Mouse (Mus musculus): ENCODE measurements around the gene Itih4. TPM values are rescaled to one million over a fixed set of nuclear protein-coding genes. Genes with fewer than 3 reads are reported as not detected.
A peak's percentile ranks its signal among the peaks of the same experiment; 100 is the strongest.

The Itih4 gene
- polyA plus RNA-seq, 1 experiment from 2014 or later = not detected

DNA sequence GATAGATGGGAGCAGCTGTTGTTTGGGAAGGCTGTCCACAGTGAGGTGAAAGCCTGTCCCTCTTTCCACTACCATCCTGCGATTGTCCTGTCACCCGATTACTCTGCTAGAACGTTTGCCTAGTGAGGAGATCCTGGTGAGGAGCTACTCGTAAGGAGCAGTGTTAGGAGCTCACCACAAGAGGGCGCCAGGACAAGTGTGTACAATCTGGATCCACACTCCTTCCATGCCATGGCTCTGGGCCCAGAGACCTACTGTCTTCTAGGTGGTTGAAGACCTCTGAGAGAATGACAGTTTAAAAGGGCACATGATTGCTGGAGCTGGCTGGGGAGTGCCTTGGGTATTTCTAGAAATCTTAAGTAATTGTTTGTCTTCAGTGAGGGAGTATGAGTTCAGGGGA lies 19.2 kb upstream of the Itih4 start:
- Histone ChIP-seq H3K4me3 (no peak overlapping the region), H3K9me3 (no peaks in the 10 kb centered on the region), H3K36me3 (peaks cover 57% of the 10 kb centered on the region), H3K27ac (no peak overlapping the region), H3K4me2 (no peak overlapping the region), H3K9ac (no peak overlapping the region), H3K4me1 (peaks cover 11% of the 10 kb centered on the region), H3K27me3 (no peaks in the 10 kb centered on the region)
- 33% methylated on average over 5 of the region's 5 CpGs for WGBS
- ATAC-seq (ENCODE audit: insufficient number of reproducible peaks, insufficient read depth, low FRiP score, low TSS enrichment, low read depth) = no peak

DNA sequence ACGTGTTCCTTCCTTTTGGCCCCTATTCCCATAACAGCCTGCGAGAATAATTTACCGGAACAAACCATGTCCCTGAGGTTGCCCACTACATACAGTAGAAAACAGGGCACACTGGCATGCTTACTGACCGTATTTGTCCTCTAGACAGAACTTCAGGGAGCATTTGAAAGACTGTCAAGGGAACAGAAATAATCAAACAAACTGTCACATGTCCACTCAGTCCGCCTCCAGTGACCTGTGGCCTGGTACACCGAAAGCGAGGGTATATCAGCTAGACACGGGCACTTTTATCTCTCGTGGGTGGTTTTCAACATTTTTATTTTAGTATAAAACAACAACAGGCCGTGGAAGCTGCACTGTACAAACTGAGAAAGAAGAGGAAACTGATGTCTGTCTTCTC lies 17.4 kb upstream of the Itih4 start:
- Histone ChIP-seq H3K9me3 (no peaks in the 10 kb centered on the region), H3K4me2 (no peak overlapping the region), H3K4me3 (no peak overlapping the region), H3K36me3 (peaks cover 73% of the 10 kb centered on the region), H3K9ac (no peak overlapping the region), H3K27me3 (no peaks in the 10 kb centered on the region), H3K4me1 (peaks cover 11% of the 10 kb centered on the region), H3K27ac (no peak overlapping the region)
- ATAC-seq (ENCODE audit: insufficient number of reproducible peaks, insufficient read depth, low FRiP score, low TSS enrichment, low read depth) = no peak
- 88% methylated on average over 10 of the region's 10 CpGs for WGBS

DNA sequence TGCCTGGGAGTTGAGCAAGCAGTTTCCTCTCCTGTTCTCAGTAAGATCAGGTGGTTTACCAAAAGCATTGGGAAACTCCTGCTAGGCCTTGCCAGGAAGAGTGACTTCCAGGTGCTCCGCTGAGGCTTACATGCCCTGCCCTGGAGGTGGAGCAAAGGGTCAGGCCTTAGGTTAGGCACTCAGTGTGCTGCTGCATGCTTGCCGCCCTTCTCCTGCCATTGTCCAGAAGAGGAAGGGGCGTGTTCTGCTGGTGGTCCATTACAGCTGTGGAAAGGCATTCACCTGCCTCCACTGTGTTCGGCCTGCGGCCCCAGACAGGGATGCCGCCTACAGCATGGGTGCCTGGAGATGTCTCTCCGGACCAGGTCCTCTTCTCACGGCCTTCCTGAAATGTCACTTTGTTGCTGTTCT lies 16.9 kb upstream of the Itih4 start:
- peak overlapping the region; percentile 69; the same call in 1 of the 2 replicates for H3K27ac ChIP-seq
- peaks cover 78% of the 10 kb centered on the region for H3K36me3 ChIP-seq
- no peaks in the 10 kb centered on the region for H3K27me3 ChIP-seq
- peaks cover 11% of the 10 kb centered on the region for H3K4me1 ChIP-seq
- 80% methylated on average over 8 of the region's 8 CpGs for WGBS
- H3K9ac ChIP-seq = no peak overlapping the region
- no peaks in the 10 kb centered on the region for H3K9me3 ChIP-seq
- ATAC-seq (ENCODE audit: insufficient number of reproducible peaks, insufficient read depth, low FRiP score, low TSS enrichment, low read depth) = no peak
- H3K4me3 ChIP-seq = no peak overlapping the region
- no peak overlapping the region for H3K4me2 ChIP-seq

DNA sequence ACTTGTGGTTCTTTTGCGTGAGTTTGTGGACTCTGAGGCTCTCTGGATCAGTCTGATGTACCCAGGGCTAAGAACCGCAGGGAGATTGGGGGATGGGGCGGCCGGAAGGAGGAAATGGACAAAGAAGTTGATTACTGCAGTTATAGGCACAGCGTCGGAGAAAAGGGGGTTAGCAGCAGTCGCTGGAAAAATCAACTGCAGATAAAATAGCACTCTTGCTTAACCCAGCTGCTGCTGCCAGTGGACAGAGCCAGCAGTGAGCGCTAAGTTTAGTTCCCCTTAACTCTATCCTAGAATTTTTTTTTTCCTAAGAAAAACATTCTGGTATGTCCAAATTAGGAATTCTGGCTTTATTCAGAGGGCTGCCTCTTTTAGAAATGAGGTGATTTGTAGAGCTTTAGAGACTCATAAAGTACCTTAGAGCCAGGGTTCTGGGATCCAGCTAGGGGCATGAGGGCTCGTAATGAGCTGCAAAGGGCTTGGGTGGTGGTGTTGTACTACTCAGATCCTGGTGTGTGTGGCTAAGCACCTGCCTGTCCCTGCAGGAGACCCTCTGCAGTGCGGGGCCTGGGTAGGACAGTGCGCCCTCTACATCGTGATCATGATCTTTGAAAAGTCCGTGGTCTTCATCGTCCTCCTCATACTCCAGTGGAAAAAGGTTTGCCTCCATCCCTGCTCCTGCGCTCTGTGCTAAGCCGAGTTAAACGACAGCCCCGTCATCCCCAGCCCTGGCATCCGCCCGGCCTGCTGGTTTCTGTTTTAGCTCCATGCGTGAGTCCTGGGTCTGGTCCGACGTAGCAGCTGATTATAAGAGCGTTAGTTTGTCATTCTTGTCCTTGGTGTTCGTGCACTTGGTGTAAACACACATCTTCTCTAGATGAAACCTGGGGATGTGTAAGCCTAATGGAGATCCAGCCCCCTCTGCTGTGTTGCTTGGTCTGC lies 15.8 kb upstream of the Itih4 start:
- H3K36me3 ChIP-seq = peaks cover 75% of the 10 kb centered on the region
- no peak overlapping the region for H3K4me2 ChIP-seq
- 69% methylated on average over 25 of the region's 25 CpGs for WGBS
- 0 out of 2 replicates have a peak overlapping the region, but pooled peaks have one; percentile 40 for H3K9ac ChIP-seq
- no peak overlapping the region for H3K4me3 ChIP-seq
- peaks cover 11% of the 10 kb centered on the region for H3K4me1 ChIP-seq
- peak overlapping the region; percentile 69 for H3K27ac ChIP-seq
- H3K9me3 ChIP-seq = no peaks in the 10 kb centered on the region
- no peaks in the 10 kb centered on the region for H3K27me3 ChIP-seq
- ATAC-seq (ENCODE audit: insufficient number of reproducible peaks, insufficient read depth, low FRiP score, low TSS enrichment, low read depth) = no peak

DNA sequence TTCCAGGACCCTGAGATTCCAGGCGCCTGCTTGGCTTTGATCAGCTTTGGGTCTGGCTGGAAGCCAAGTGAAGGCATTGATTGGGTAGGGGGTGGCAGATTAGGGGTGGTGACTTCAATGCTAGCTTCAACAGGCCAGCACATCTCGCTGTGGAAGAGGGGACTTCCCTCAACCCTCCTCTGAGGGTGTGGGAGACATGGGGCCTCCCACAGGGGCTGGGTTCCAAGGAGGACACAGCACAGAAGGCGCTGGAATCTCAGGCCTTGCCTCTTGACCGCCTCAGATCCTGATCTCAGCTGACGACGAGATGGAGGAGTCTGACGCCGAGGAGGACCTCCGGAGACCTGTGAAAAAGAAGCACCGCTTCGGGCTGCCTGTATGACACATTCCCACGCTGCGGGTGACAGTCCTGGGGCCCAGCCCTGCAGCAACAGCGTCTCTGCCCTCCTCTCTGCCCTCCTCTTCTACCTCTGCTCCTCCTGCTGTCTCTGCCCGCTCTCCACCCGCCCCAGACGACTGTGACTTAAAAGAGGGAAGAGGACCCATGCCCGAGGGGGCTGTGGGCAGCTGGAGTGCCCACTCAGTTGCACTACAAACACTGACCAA lies 12.1 kb upstream of the Itih4 start:
- Histone ChIP-seq H3K9ac (no peak overlapping the region), H3K9me3 (no peaks in the 10 kb centered on the region), H3K4me1 (peaks cover 17% of the 10 kb centered on the region), H3K36me3 (peaks cover 62% of the 10 kb centered on the region), H3K27me3 (no peaks in the 10 kb centered on the region), H3K4me3 (no peak overlapping the region), H3K4me2 (no peak overlapping the region), H3K27ac (no peak overlapping the region)
- peak; percentile 2; the same call in 1 of the 2 replicates for ATAC-seq (ENCODE audit: insufficient number of reproducible peaks, insufficient read depth, low FRiP score, low TSS enrichment, low read depth)
- 85% methylated on average over 18 of the region's 18 CpGs for WGBS

DNA sequence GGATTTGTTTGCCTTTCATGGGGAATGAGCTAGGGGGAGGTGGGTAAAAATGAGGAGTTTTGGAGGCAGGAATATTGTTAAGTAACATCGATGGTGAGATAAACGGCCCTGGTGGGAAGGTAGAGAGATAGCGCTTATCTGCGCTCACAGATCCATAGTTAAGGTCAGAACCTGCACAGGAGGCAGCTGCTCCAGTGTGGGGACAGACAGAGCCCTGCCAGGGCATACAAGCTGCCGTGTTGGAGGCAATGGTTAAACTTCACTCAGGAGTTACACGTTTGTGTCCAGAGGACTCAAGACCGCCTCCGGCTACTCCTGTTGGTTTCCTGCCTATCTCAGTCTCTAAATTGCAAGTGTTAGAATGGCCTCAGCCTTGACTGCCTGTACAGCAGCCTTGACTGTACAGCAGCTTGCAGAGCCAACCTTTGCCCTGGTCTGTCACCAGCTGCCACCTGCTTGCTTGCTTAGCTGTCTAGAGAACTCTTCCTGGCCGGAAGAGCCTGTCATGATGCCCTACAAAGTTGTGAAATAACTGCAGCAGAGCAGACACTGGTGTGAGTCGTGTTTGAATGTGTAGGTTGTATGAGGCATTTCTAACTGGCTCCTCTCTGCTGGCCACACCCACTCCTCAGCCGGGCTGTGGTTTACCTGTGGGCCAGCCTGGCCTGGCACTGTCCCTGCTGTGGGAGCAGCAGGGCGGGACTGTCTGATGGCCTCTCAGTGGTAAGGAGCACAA lies 11.0 kb upstream of the Itih4 start:
- no peak overlapping the region for H3K4me3 ChIP-seq
- H3K9me3 ChIP-seq = no peaks in the 10 kb centered on the region
- no peak for ATAC-seq (ENCODE audit: insufficient number of reproducible peaks, insufficient read depth, low FRiP score, low TSS enrichment, low read depth)
- H3K9ac ChIP-seq = no peak overlapping the region
- no peak overlapping the region for H3K4me2 ChIP-seq
- H3K36me3 ChIP-seq = peaks cover 59% of the 10 kb centered on the region
- WGBS = 85% methylated on average over 12 of the region's 12 CpGs
- no peak overlapping the region for H3K27ac ChIP-seq
- peaks cover 16% of the 10 kb centered on the region for H3K4me1 ChIP-seq
- no peaks in the 10 kb centered on the region for H3K27me3 ChIP-seq

DNA sequence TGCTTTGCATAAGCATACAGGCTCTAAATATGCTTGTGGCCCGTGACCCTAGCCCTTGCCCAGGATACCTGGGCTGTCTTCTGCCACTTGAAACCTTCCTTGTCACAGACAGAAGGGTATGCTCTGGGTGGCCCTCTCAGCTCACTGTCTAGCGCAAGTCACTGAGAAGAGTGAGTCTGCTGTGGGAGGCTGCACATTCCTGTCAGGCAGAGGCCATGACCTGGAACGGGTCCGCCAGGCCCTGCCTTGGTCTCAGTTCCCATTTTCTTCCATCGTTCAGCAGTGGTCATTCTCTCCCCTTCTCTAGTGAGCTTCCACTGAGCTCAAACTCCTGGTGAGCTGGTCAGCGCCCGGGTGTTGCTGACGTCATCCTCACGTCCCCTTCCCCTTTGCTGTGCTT lies 10.3 kb upstream of the Itih4 start:
- H3K27ac ChIP-seq = no peak overlapping the region
- peaks cover 57% of the 10 kb centered on the region for H3K36me3 ChIP-seq
- H3K9ac ChIP-seq = no peak overlapping the region
- no peak for ATAC-seq (ENCODE audit: insufficient number of reproducible peaks, insufficient read depth, low FRiP score, low TSS enrichment, low read depth)
- peaks cover 15% of the 10 kb centered on the region; the same call in 1 of the 2 replicates for H3K4me1 ChIP-seq
- no peak overlapping the region for H3K4me2 ChIP-seq
- WGBS = 85% methylated on average over 9 of the region's 9 CpGs
- no peaks in the 10 kb centered on the region for H3K27me3 ChIP-seq
- no peak overlapping the region for H3K4me3 ChIP-seq
- no peaks in the 10 kb centered on the region for H3K9me3 ChIP-seq

DNA sequence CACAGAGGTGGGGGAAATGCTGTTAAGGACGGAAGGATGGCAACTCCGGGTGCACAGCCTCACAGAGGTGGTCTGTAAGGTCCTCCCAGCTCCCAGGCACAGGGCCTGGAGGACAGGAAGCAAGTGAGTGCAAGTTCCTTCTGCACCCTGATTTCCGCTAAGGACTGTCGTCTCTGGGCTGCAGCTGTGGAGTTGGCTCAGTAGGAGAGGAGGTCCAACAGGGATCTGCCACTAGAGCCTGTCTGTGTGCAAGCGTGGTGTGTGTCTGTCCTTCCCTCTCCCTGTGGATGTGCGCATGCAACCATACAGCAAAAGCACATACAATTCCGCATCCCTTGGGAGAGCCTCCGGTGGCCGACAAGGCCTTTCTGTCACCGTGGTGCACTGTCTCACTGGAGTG lies 9.8 kb upstream of the Itih4 start:
- no peak overlapping the region for H3K27ac ChIP-seq
- 86% methylated on average over 10 of the region's 10 CpGs for WGBS
- peaks cover 15% of the 10 kb centered on the region; the same call in 1 of the 2 replicates for H3K4me1 ChIP-seq
- H3K36me3 ChIP-seq = peaks cover 52% of the 10 kb centered on the region
- no peak for ATAC-seq (ENCODE audit: insufficient number of reproducible peaks, insufficient read depth, low FRiP score, low TSS enrichment, low read depth)
- no peak overlapping the region for H3K4me3 ChIP-seq
- H3K9ac ChIP-seq = no peak overlapping the region
- H3K9me3 ChIP-seq = no peaks in the 10 kb centered on the region
- no peaks in the 10 kb centered on the region for H3K27me3 ChIP-seq
- H3K4me2 ChIP-seq = no peak overlapping the region

DNA sequence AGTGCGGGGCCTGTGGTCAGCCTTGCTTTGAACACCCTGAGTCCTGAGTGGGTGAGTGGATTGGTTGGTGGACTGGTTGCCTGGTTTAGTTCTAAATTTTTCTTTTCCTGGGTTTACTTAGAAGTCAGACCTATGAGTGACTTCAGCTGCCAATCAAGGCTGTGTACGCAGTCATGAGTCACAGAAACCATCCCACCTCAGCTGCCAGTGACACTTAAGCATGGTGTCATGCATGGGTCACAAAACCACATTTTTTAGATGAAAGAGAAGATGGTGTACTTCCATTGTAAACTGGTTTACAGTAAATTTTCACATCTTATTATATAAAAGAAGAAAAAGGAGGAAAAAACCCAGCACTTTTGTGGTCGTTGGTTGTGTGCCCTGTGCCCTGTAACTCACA lies 8.4 kb upstream of the Itih4 start:
- no peak overlapping the region for H3K27ac ChIP-seq
- H3K36me3 ChIP-seq = peaks cover 40% of the 10 kb centered on the region
- H3K4me3 ChIP-seq = no peak overlapping the region
- no peak overlapping the region for H3K9ac ChIP-seq
- H3K4me1 ChIP-seq = peaks cover 15% of the 10 kb centered on the region; the same call in 1 of the 2 replicates
- 86% methylated on average over 3 of the region's 3 CpGs for WGBS
- no peak overlapping the region for H3K4me2 ChIP-seq
- ATAC-seq (ENCODE audit: insufficient number of reproducible peaks, insufficient read depth, low FRiP score, low TSS enrichment, low read depth) = no peak
- H3K27me3 ChIP-seq = no peaks in the 10 kb centered on the region
- no peaks in the 10 kb centered on the region for H3K9me3 ChIP-seq

DNA sequence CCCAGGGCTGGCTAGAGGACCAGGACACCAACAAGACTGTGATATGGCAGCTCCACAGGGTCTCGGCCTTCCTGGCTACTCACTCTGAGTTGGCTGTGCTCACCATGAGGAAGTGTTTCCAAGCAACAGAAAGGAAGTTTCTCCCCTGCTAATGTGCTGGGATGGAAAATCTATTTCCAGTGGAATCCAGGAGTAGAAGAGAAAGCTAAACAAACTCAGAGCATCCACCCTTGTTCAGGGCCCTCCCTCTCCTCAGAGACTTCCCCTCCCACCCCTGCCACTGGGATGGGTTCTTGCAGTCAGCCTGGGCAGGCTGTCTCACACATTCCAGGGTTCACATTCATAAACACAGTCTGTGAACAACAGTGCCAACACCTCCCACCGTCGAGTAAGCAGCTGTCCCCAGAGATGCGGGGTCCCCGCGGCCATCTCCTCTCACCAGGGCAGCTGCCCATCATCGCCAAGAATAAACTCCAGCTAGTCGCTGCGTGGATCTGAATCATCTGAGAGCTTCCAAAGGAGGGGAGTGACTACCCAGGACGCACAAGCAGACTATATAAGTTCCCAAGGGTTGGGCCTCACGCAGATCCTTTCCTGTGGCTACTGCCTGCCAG lies 7.2 kb upstream of the Itih4 start, which contains the start of gene Mustn1:
TSS of gene Mustn1 (plus strand) at position 243 of the 614 bp plus-strand sequence.
- H3K9ac ChIP-seq = no peak within 1 kb of the TSS; the same call in 1 of the 2 replicates
- WGBS = 79% methylated on average over 11 of the region's 11 CpGs

DNA sequence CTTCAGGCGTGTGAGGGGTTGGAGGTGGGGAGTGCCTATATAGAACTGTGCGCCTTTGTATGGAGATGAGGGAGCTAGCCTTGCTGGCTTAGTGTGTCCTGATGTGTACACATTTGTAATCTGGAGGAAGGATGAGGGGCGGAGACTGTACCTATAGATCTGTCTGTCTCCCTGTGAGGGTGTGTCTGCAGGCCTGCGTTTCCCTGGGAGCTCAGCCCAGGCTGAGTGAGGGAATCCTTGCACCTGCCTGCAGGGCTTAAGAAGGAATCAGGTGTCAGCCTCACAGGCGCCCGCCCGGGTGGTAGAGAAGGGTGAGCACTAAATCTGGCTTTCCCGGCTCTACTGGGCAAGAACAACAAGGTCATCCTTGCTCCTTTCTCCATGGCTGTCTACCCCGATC lies 6.5 kb upstream of the Itih4 start:
- H3K27me3 ChIP-seq = no peaks in the 10 kb centered on the region
- 0 out of 2 replicates have a peak, but pooled peaks have one; percentile 35 for ATAC-seq (ENCODE audit: insufficient number of reproducible peaks, insufficient read depth, low FRiP score, low TSS enrichment, low read depth)

More for the DNA sequence above, 7.2 kb upstream of the Itih4 start, which contains the start of gene Mustn1:
- H3K4me1 ChIP-seq = peaks cover 15% of the 10 kb centered on the region; the same call in 1 of the 2 replicates
- no peaks in the 10 kb centered on the region for H3K27me3 ChIP-seq
- ATAC-seq (ENCODE audit: insufficient number of reproducible peaks, insufficient read depth, low FRiP score, low TSS enrichment, low read depth) = no peak
- H3K9me3 ChIP-seq = no peaks in the 10 kb centered on the region
- no peak within 1 kb of the TSS for H3K4me3 ChIP-seq
- H3K36me3 ChIP-seq = peaks cover 28% of the 10 kb centered on the region
- peak within 1 kb of the TSS; percentile 55 for H3K27ac ChIP-seq
- H3K4me2 ChIP-seq = no peak within 1 kb of the TSS

More for the DNA sequence above, 6.5 kb upstream of the Itih4 start:
- Histone ChIP-seq H3K4me3 (no peak overlapping the region), H3K4me2 (no peak overlapping the region), H3K36me3 (peaks cover 21% of the 10 kb centered on the region), H3K27ac (peak overlapping the region; percentile 12; the same call in 1 of the 2 replicates), H3K4me1 (peaks cover 15% of the 10 kb centered on the region; the same call in 1 of the 2 replicates), H3K9me3 (no peaks in the 10 kb centered on the region), H3K9ac (no peak overlapping the region)
- 48% methylated on average over 9 of the region's 9 CpGs for WGBS
